ENCODE assay signal across 8 mouse cellular contexts in the genomic region with DNA sequence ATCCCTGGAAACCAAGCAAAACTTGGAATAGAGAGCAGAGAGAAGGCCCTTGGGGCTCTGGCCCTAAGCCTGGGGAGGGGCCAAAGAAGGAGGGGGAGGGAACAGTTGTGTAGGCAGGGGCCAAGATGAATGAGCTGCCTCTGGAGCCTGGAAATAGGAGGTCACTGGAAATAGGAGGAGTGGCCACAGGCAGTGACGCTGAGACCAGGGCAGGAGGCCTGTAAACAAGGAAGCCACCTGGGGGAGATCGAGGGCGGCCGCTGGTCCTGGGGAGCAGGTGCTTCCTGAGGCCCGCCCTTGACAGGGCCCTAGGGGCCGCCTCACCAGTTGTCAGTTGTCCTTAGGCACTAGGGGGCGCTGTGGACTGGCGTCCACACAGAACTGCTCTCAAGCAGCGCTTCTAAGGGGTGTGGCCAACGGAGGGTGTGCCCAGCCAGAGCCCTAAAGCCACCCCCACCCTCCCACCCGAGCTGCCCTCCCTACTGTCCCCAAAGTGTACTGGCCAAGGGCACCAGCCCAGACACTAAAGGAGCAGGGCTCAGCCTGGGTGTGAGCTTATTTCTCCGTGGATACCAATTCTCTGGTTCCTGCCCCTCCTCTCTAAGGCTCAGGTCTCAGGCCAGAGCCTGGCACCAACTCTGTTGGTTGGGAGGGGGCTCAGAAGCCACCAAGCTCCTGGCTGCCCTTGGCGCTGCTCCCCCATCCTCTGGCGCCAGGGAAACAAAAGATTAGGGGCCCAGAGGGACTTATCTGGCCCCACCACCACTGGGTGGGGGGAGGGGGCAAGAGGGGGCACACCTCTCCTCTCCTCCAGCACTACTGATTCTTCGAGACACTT. TPM values are rescaled to one million over a fixed set of nuclear protein-coding genes. Genes with fewer than 3 reads are reported as not detected.
DNase-seq lines count a peak whose midpoint lies in the region; ATAC-seq and TF ChIP-seq lines count a peak whose summit lies in the region.

No protein-coding gene starts in this region.

- peak; percentile 89 for DNase-seq in CD4-positive helper T cell, adult 2 months (ENCODE audit: low read depth, low spot score)
- DNase-seq in adipocyte (ENCODE audit: low spot score): peak; percentile 90
- peak; percentile 92 for DNase-seq in embryo, embryonic 10 days (ENCODE audit: low spot score)
- DNase-seq in lung, adult 18-20 months: peak; percentile 88 to 93
- peak; percentile 88 to 91 for DNase-seq in thymus, postnatal 36 days

- peak; percentile 83 for ATAC-seq in granulocyte monocyte progenitor cell, adult 5-6 weeks (replicated peaks; ENCODE audit: poor library complexity, severe bottlenecking)
- ATAC-seq in intestine, postnatal 0 days: peak; percentile 92
- ATAC-seq in neural tube, embryonic 15.5 days (ENCODE audit: low FRiP score): peak; percentile 51; the same call in 1 of the 2 replicates

- H3K27me3 ChIP-seq in intestine, postnatal 0 days (replicated peaks; ENCODE audit: control insufficient read depth, insufficient read depth, low read length): no peaks in the 10 kb centered on the region
- no peaks in the 10 kb centered on the region for H3K27me3 ChIP-seq in neural tube, embryonic 15.5 days (replicated peaks)

- peak overlapping the region; percentile 1; the same call in 1 of the 2 replicates for H3K4me3 ChIP-seq in intestine, postnatal 0 days (ENCODE audit: low read depth, low read length)
- H3K4me3 ChIP-seq in neural tube, embryonic 15.5 days (replicated peaks): no peak overlapping the region

- peak overlapping the region; percentile 57 for H3K4me2 ChIP-seq in intestine, postnatal 0 days (replicated peaks; ENCODE audit: low read depth)
- H3K4me2 ChIP-seq in neural tube, embryonic 15.5 days: peak overlapping the region; percentile 32

- H3K36me3 ChIP-seq in intestine, postnatal 0 days (ENCODE audit: control insufficient read depth, insufficient read depth): peaks cover 35% of the 10 kb centered on the region
- peaks cover 33% of the 10 kb centered on the region for H3K36me3 ChIP-seq in neural tube, embryonic 15.5 days

- no peaks in the 10 kb centered on the region for H3K9me3 ChIP-seq in intestine, postnatal 0 days (ENCODE audit: control insufficient read depth)
- no peaks in the 10 kb centered on the region for H3K9me3 ChIP-seq in neural tube, embryonic 15.5 days (replicated peaks)

- 6% methylated on average over 14 of the region's 15 CpGs for WGBS in intestine, postnatal 0 days
- WGBS in neural tube, embryonic 15.5 days: 8% methylated on average over 15 of the region's 15 CpGs

- TF ChIP-seq CTCF in intestine, postnatal 0 days (IDR thresholded peaks at IDR 0.05; ENCODE audit: low read depth): peak; percentile 91

- H3K4me1 ChIP-seq in intestine, postnatal 0 days (replicated peaks; ENCODE audit: control insufficient read depth, insufficient read depth, low read length): 0 out of 2 replicates have a peak, but pooled peaks cover 3% of the 10 kb centered on the region
- peaks cover 17% of the 10 kb centered on the region for H3K4me1 ChIP-seq in neural tube, embryonic 15.5 days

- H3K9ac ChIP-seq in intestine, postnatal 0 days (ENCODE audit: low read depth, low read length): no peak overlapping the region
- no peak overlapping the region for H3K9ac ChIP-seq in neural tube, embryonic 15.5 days (replicated peaks)

- peak overlapping the region; percentile 30; the same call in 1 of the 2 replicates for H3K27ac ChIP-seq in intestine, postnatal 0 days (ENCODE audit: low read depth, low read length)
- H3K27ac ChIP-seq in neural tube, embryonic 15.5 days (replicated peaks): peak overlapping the region; percentile 60

RNA-seq across cellular contexts. Expression of a gene that starts 11.7 kb away (rescaled TPM):
- 11.3 and 14.8 TPM in 2 replicates for total RNA-seq in granulocyte monocyte progenitor cell, adult 5-6 weeks (2014; fragmentation: Nextera tagmentation)
- total RNA-seq in granulocyte monocyte progenitor cell, adult 5-6 weeks (2017): 17.2 and 21.1 TPM in 2 replicates
- polyA plus RNA-seq in intestine, postnatal 0 days (2015; fragmentation: Nextera tagmentation; extraction: Ambion mirVana): 21.8 and 24.3 TPM in 2 replicates
- 23.7 and 23.8 TPM in 2 replicates for polyA plus RNA-seq in neural tube, embryonic 15.5 days (2015; fragmentation: Nextera tagmentation; extraction: Ambion mirVana)

RNA-seq across cellular contexts. Expression of a gene that starts 25.4 kb away (rescaled TPM):
- total RNA-seq in granulocyte monocyte progenitor cell, adult 5-6 weeks (2014; fragmentation: Nextera tagmentation): not detected in 2 replicates
- not detected in 2 replicates for total RNA-seq in granulocyte monocyte progenitor cell, adult 5-6 weeks (2017)
- polyA plus RNA-seq in intestine, postnatal 0 days (2015; fragmentation: Nextera tagmentation; extraction: Ambion mirVana): 3.7 and 4.1 TPM in 2 replicates
- polyA plus RNA-seq in neural tube, embryonic 15.5 days (2015; fragmentation: Nextera tagmentation; extraction: Ambion mirVana): 3.9 and 10.4 TPM in 2 replicates

RNA-seq across cellular contexts. Expression of a gene that starts 29.1 kb away (rescaled TPM):
- not detected in 2 replicates for total RNA-seq in granulocyte monocyte progenitor cell, adult 5-6 weeks (2014; fragmentation: Nextera tagmentation)
- 0.26 and 0.65 TPM in 2 replicates for total RNA-seq in granulocyte monocyte progenitor cell, adult 5-6 weeks (2017)
- polyA plus RNA-seq in intestine, postnatal 0 days (2015; fragmentation: Nextera tagmentation; extraction: Ambion mirVana): 1.3 TPM in 2 replicates
- polyA plus RNA-seq in neural tube, embryonic 15.5 days (2015; fragmentation: Nextera tagmentation; extraction: Ambion mirVana): 39.5 and 46.6 TPM in 2 replicates

RNA-seq across cellular contexts. Expression of a gene that starts 50.8 kb away (rescaled TPM):
- not detected in 2 replicates for total RNA-seq in granulocyte monocyte progenitor cell, adult 5-6 weeks (2014; fragmentation: Nextera tagmentation)
- total RNA-seq in granulocyte monocyte progenitor cell, adult 5-6 weeks (2017): not detected in 2 replicates
- polyA plus RNA-seq in intestine, postnatal 0 days (2015; fragmentation: Nextera tagmentation; extraction: Ambion mirVana): 1.1 and 1.4 TPM in 2 replicates
- polyA plus RNA-seq in neural tube, embryonic 15.5 days (2015; fragmentation: Nextera tagmentation; extraction: Ambion mirVana): 11.3 and 12.1 TPM in 2 replicates

Comparison
In these comparisons a context has a peak if more than half of its experiments do, and no peak if none do; other contexts are left out.
1. RNA of a gene that starts 29.1 kb away (polyA plus RNA-seq): 39.5 to 46.6 TPM in neural tube, embryonic 15.5 days; 1.3 TPM in intestine, postnatal 0 days; every median in the first group is over 10 times any median in the second.
2. Peak in every context shown above with its lines, with median percentiles within 50 percentile points of each other: DNase-seq and ATAC-seq.